Mouse (Mus musculus) CH12.LX (cell line): ENCODE measurements around the gene Prlr. TPM values are rescaled to one million over a fixed set of nuclear protein-coding genes. Genes with fewer than 3 reads are reported as not detected.
A peak's percentile ranks its signal among the peaks of the same experiment; 100 is the strongest.

ENCODE experiments used
- DNase-seq: peaks from one replicate; pipeline ENCODE4 v3.0.0-alpha.2; 2013; ENCODE audit errors: extremely low read depth
- H3K27ac ChIP-seq: 2 replicates; pipeline ENCODE4 v1.5.1; 2012; ENCODE audit warnings: low read depth, mild to moderate bottlenecking, control low read depth, moderate library complexity; ENCODE audit not compliant: insufficient read depth
- H3K27me3 ChIP-seq: replicated peaks from 2 replicates; pipeline ENCODE3; 2012; ENCODE audit warnings: inconsistent platforms
- H3K36me3 ChIP-seq, 2 experiments: replicated peaks in 1 of 2; 2 replicates each; pipeline versions ENCODE3 to v1.6.1; 2012; ENCODE audit warnings: inconsistent platforms in 1 of 2, low read length in 1 of 2, mild to moderate bottlenecking in 1 of 2, mixed read lengths in 1 of 2, moderate library complexity in 1 of 2; ENCODE audit not compliant: control insufficient read depth in 1 of 2, insufficient read depth in 1 of 2
- H3K4me1 ChIP-seq, 2 experiments: 2 replicates each; pipeline ENCODE4 v1.6.1; 2012; ENCODE audit warnings: inconsistent platforms in 1 of 2, moderate library complexity in 1 of 2; ENCODE audit not compliant: insufficient read depth in 2 of 2, control insufficient read depth in 1 of 2
- H3K4me2 ChIP-seq: 2 replicates; pipeline ENCODE4 v1.6.1; 2012; ENCODE audit warnings: low read depth, mild to moderate bottlenecking, control low read depth; ENCODE audit not compliant: poor library complexity, insufficient read depth, severe bottlenecking
- H3K4me3 ChIP-seq, 3 experiments: fragments of 150-350 bp in 1 of 3; sonication (generic) in 1 of 3; replicated peaks in 1 of 3; 2 replicates each; pipeline versions ENCODE3 to v1.5.1; 2011 to 2012; ENCODE audit warnings: low read depth in 2 of 3, low read length in 2 of 3, mild to moderate bottlenecking in 2 of 3, moderate library complexity in 2 of 3, control low read depth in 1 of 3, improper control_type of control experiment in 1 of 3, inconsistent platforms in 1 of 3, mixed read lengths in 1 of 3; ENCODE audit not compliant: poor library complexity in 1 of 3
- H3K79me2 ChIP-seq: replicated peaks from 2 replicates; pipeline ENCODE4 v1.6.1; 2012; ENCODE audit warnings: mild to moderate bottlenecking, moderate library complexity; ENCODE audit not compliant: control insufficient read depth, poor library complexity, insufficient read depth, severe bottlenecking; ENCODE audit errors: extremely low read depth
- H3K9ac ChIP-seq: 2 replicates; pipeline ENCODE4 v1.6.1; 2012; ENCODE audit warnings: low read depth, mild to moderate bottlenecking, control low read depth, moderate library complexity; ENCODE audit not compliant: insufficient read depth
- H3K9me3 ChIP-seq: replicated peaks from 2 replicates; pipeline ENCODE3; 2012; ENCODE audit warnings: low read length, inconsistent platforms, mixed read lengths
- BHLHE40 ChIP-seq: IDR thresholded peaks from 2 replicates; pipeline ENCODE4 v1.6.1; 2011; ENCODE audit warnings: mild to moderate bottlenecking, low read depth, low read length, improper control_type of control experiment
- CTCF ChIP-seq, 2 experiments: IDR thresholded peaks in 1 of 2; conservative IDR thresholded peaks in 1 of 2; 2 replicates each; pipeline ENCODE4 v1.5.1; 2011 to 2012; ENCODE audit warnings: low read depth in 2 of 2, low read length in 2 of 2, improper control_type of control experiment in 1 of 2, inconsistent platforms in 1 of 2, mild to moderate bottlenecking in 1 of 2, moderate library complexity in 1 of 2
- ELF1 ChIP-seq: IDR thresholded peaks from 2 replicates; pipeline ENCODE4 v1.6.1; 2014; ENCODE audit warnings: low read depth, mild to moderate bottlenecking, inconsistent platforms, low read length, improper control_type of control experiment
- IRF4 ChIP-seq: IDR thresholded peaks from 2 replicates; pipeline ENCODE4 v1.6.1; 2014; ENCODE audit warnings: low read depth, mild to moderate bottlenecking, inconsistent platforms, low read length, improper control_type of control experiment
- JUN ChIP-seq: IDR thresholded peaks from 2 replicates; pipeline ENCODE4 v1.6.1; 2011; ENCODE audit warnings: low read depth, mild to moderate bottlenecking, low read length, improper control_type of control experiment, moderate library complexity; ENCODE audit not compliant: insufficient read depth
- KAT2A ChIP-seq: IDR thresholded peaks from 2 replicates; pipeline ENCODE4 v1.6.1; 2012; ENCODE audit warnings: low read length, improper control_type of control experiment, inconsistent platforms; ENCODE audit not compliant: insufficient replicate concordance
- MAFK ChIP-seq: IDR thresholded peaks from 2 replicates; pipeline ENCODE4 v1.6.1; 2011; ENCODE audit warnings: low read length, improper control_type of control experiment; ENCODE audit not compliant: insufficient replicate concordance
- MAX ChIP-seq: IDR thresholded peaks from 2 replicates; pipeline ENCODE4 v1.6.1; 2011; ENCODE audit warnings: low read length, improper control_type of control experiment
- MAZ ChIP-seq: IDR thresholded peaks from 2 replicates; pipeline ENCODE4 v1.6.1; 2012; ENCODE audit warnings: low read depth, mild to moderate bottlenecking, inconsistent platforms, low read length, improper control_type of control experiment, moderate library complexity
- MXI1 ChIP-seq: IDR thresholded peaks from 2 replicates; pipeline ENCODE4 v1.6.1; 2011; ENCODE audit warnings: mild to moderate bottlenecking, low read depth, low read length, improper control_type of control experiment
- MYC ChIP-seq: IDR thresholded peaks from 2 replicates; pipeline ENCODE4 v1.6.1; 2011; ENCODE audit warnings: low read depth, mild to moderate bottlenecking, improper control_type of control experiment, low read length
- NELFE ChIP-seq: IDR thresholded peaks from 2 replicates; pipeline ENCODE4 v1.6.1; 2011; ENCODE audit warnings: low read depth, low read length, improper control_type of control experiment
- NRF1 ChIP-seq: IDR thresholded peaks from 2 replicates; pipeline ENCODE4 v1.6.1; 2014; ENCODE audit warnings: low read depth, mild to moderate bottlenecking, inconsistent platforms, low read length, improper control_type of control experiment, moderate library complexity
- SIN3A ChIP-seq: IDR thresholded peaks from 2 replicates; pipeline ENCODE4 v1.6.1; 2012; ENCODE audit warnings: low read length, improper control_type of control experiment, inconsistent platforms
- ZC3H11A ChIP-seq: IDR thresholded peaks from 2 replicates; pipeline ENCODE4 v1.6.1; 2012; ENCODE audit warnings: low read depth, mild to moderate bottlenecking, inconsistent platforms, low read length, improper control_type of control experiment
- ZNF384 ChIP-seq: IDR thresholded peaks from 2 replicates; pipeline ENCODE4 v1.6.1; 2012; ENCODE audit warnings: low read depth, low read length, improper control_type of control experiment, inconsistent platforms
- dilution Hi-C: fragments of 300-500 bp; cut with MboI; formaldehyde crosslinking; loops from 2 replicates; pipeline ENCODE4 v1.14.3; 2020; ENCODE audit warnings: low sequenced_read_pairs; ENCODE audit not compliant: extremely low pct_unique_long_range_greater_than_20kb, extremely low pct_ligation_motif_present
- in situ Hi-C: fragments of 300-500 bp; cut with MboI; formaldehyde crosslinking; loops from 3 replicates; pipeline ENCODE4 v1.14.3; 2019; ENCODE audit warnings: low sequenced_read_pairs, low pct_ligation_motif_present, low pct_unique_long_range_greater_than_20kb, mixed read lengths
- polyA plus RNA-seq: library from polyadenylated mRNA; unstranded; fragments of >175 nt; gene quantifications from 2 replicates; pipeline ENCODE4 v1.2.1, GENCODE M21; 2012; ENCODE audit warnings: low read depth; ENCODE audit not compliant: insufficient read length
- total RNA-seq, 2 experiments: library from RNA; depleted of rRNA; stranded (reverse); fragments of 300-350 nt in 1 of 2; fragments of >200 nt in 1 of 2; gene quantifications; 2 replicates each; pipeline ENCODE4 v1.2.3; 2012 to 2014

Prlr gene
- total and polyA plus RNA-seq, 3 experiments = not detected

- no peak for TF ChIP-seq NELFE
Measured at GRCm38 (mm10) chr15:10338606-10339005, 161.6 kb downstream of the Prlr start (continued).

- Histone ChIP-seq H3K36me3 (no peaks in the 10 kb centered on the region), H3K4me1 (no peaks in the 10 kb centered on the region), H3K27ac (no peak overlapping the region), H3K9ac (no peak overlapping the region), H3K4me2 (0 out of 2 replicates have a peak overlapping the region, but pooled peaks have one; percentile 24), H3K9me3 (no peaks in the 10 kb centered on the region), H3K79me2 (no peaks in the 10 kb centered on the region), H3K27me3 (no peaks in the 10 kb centered on the region), H3K4me3 (no peak overlapping the region)
- no peak for DNase-seq
- dilution Hi-C loops (no loop called here), in situ Hi-C loops (no loop called here)
- TF ChIP-seq ZC3H11A (no peak), BHLHE40 (no peak)
Measured at GRCm38 (mm10) chr15:10347044-10347443, 170.0 kb downstream of the Prlr start.

DNA sequence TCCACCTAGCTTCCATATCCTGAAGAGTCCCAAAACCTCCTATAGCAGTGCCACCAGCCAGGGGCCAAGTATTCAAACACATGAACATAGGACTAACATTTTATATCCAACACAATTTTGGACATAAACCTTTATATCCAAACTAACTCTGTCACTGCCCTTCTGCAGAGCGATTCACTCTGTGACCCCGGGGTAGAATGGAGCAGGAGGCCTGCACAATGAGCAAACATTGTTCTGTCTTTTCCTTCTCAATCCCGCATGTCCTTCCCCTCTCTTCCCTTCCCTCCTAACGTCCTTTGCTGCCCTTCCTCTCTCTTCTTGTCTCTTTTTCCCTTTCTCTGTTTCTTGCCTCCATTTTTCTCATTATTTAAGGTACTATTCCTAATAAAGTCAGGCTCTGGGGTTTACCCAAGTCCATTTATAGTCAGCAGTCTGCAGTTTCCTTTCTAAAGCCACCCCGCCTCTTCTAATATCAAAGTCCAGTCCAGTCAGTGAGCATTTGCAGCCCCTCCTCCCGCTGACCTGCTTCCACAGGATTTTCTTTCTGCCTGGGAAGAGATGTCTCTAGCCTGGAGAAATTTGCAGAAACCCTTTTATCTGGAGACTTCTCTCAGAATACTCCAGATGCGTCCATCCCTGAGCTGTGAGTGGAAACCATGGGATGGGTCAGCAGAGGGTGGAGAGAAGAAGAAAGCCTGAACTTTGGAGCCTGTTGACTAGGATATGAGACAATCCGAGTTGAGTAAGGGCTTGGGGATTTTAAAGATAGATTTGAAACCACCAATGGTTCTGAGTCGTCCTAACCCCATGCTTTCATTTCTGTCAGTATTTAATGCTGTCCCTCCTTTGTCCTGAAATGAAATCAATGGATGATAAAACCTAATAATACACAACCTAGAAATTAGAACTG lies 181.3 kb downstream of the Prlr start, which contains the start of gene Agxt2:
TSS of gene Agxt2 (plus strand) at position 494 of the 910 bp plus-strand sequence.
- H3K4me2 ChIP-seq = no peak within 1 kb of the TSS
- TF ChIP-seq JUN (no peak), MAX (no peak), ZNF384 (no peak), MYC (no peak), ELF1 (no peak), KAT2A (no peak), MAZ (no peak), SIN3A (no peak), MAFK (no peak), ZC3H11A (no peak), NRF1 (no peak), CTCF (conservative IDR thresholded peaks at IDR 0.05 in 1 of 2, IDR thresholded peaks at IDR 0.05 in 1 of 2; ENCODE audit: low read depth in 2 of 2, low read length in 2 of 2) (no peak), MXI1 (no peak), IRF4 (no peak)
- DNase-seq = no peak
- no peak within 1 kb of the TSS for H3K4me3 ChIP-seq
- H3K27ac ChIP-seq = no peak within 1 kb of the TSS
- no peaks in the 10 kb centered on the region for H3K4me1 ChIP-seq
- no peaks in the 10 kb centered on the region for H3K36me3 ChIP-seq
- no peaks in the 10 kb centered on the region for H3K79me2 ChIP-seq
- no peak within 1 kb of the TSS for H3K9ac ChIP-seq
- in situ Hi-C loops (no loop called here), dilution Hi-C loops (no loop called here)
- no peaks in the 10 kb centered on the region for H3K9me3 ChIP-seq
- H3K27me3 ChIP-seq = no peaks in the 10 kb centered on the region
